Mouse (Mus musculus): ENCODE data around the gene Slc35d2.

DNA sequence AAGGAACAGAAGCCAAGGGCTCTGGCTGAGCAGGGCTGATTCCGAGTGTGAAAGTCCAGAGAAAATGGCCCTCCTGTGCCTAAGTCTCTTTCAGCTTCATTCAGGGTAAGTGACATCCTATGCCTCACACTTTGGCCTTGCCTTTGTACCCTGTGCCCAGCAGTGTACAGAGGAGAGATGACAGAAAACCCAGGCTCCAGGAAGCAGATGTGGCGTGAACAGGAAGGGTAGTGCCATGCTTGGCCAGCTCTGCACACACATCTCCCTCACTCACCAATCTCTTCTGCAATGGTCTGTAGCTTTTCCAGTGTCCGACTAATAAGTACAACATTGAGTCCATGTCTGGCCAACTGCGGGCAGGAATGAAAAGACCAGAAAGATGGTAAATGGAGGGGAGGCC is 53.1 kb downstream of the Slc35d2 start:
- TF ChIP-seq CTCF (IDR thresholded peaks at IDR 0.05; ENCODE audit: low read depth), result no peak
- no peak for TF ChIP-seq EP300 (IDR thresholded peaks at IDR 0.05; ENCODE audit: low read depth)
